Mouse (Mus musculus) layer of hippocampus, postnatal 25 days (tissue): ENCODE data around the gene Nmt1. TPM values are rescaled to one million over a fixed set of nuclear protein-coding genes. Genes with fewer than 3 reads are reported as not detected.

Experiments
- microRNA-seq, 2 experiments: library from miRNA; unstranded; fragments of <30 nt; microRNA quantifications; one replicate each; pipeline ENCODE4 v1.2.0; 2021
- total RNA-seq, 2 experiments: library from RNA; stranded (reverse); gene quantifications; 2 replicates each; pipeline ENCODE4 v1.2.3; 2021

The Nmt1 gene
- total RNA-seq, 2 experiments from 2014 or later: 153 to 166 TPM

Small RNA genes lying within 50 kb of the gene (microRNA-seq; reads per million reads assigned to microRNA genes)
- 0 to 0.92 reads per million in 2 experiments for gene Mir6931

Other genes starting within 250 kb of the Nmt1 start
- 1 to 10 TPM; 5.7 to 6.3 TPM for gene Gjc1, start 208.5 kb upstream of the Nmt1 start, total RNA-seq
- gene Higd1b, start 192.3 kb upstream of the Nmt1 start, total RNA-seq: 1 to 10 TPM; 5.6 to 7.5 TPM
- gene Eftud2, start 147.2 kb upstream of the Nmt1 start, total RNA-seq: 100 to 1,000 TPM; 125 to 134 TPM
- gene Ccdc103, start 147.0 kb upstream of the Nmt1 start, total RNA-seq: 1 to 10 TPM; 2.1 to 2.4 TPM
- gene Fam187a, start 143.0 kb upstream of the Nmt1 start, total RNA-seq: under 1 TPM in 1 of 2 experiments, not detected in 1; 0.22 TPM
- 100 to 1,000 TPM; 260 to 321 TPM for gene Gfap, start 127.3 kb upstream of the Nmt1 start, total RNA-seq
- under 1 TPM; 0.35 to 0.44 TPM for gene Kif18b, start 103.1 kb upstream of the Nmt1 start, total RNA-seq
- 10 to 100 TPM; 20.7 to 24.6 TPM for gene C1ql1, start 81.5 kb upstream of the Nmt1 start, total RNA-seq
- 100 to 1,000 TPM; 106 to 109 TPM for gene Dcakd, start 143 bp downstream of the Nmt1 start, total RNA-seq
- gene Plcd3, start 73.5 kb downstream of the Nmt1 start, total RNA-seq: 10 to 100 TPM in 1 of 2 experiments, 1 to 10 TPM in 1; 9.1 to 10.2 TPM
- 10 to 100 TPM; 79.5 to 90.4 TPM for gene Acbd4, start 73.5 kb downstream of the Nmt1 start, total RNA-seq
- gene Hexim1, start 88.0 kb downstream of the Nmt1 start, total RNA-seq: 10 to 100 TPM; 52.3 to 53.3 TPM
- gene Hexim2, start 104.2 kb downstream of the Nmt1 start, total RNA-seq: 10 to 100 TPM; 13.2 to 14.7 TPM
- 100 to 1,000 TPM; 127 to 147 TPM for gene Fmnl1, start 142.9 kb downstream of the Nmt1 start, total RNA-seq
- gene 1700023F06Rik, start 180.4 kb downstream of the Nmt1 start, total RNA-seq: 1 to 10 TPM; 1.1 to 1.5 TPM
- 1 to 10 TPM in 1 of 2 experiments, under 1 TPM in 1; 0.81 to 1.7 TPM for gene Spata32, start 190.2 kb downstream of the Nmt1 start, total RNA-seq
- gene Map3k14, start 239.3 kb downstream of the Nmt1 start, total RNA-seq: 1 to 10 TPM; 3.0 to 3.7 TPM